Mouse (Mus musculus) stomach, embryonic 14.5 days (tissue): ENCODE results near the gene Nid2. TPM values are rescaled to one million over a fixed set of nuclear protein-coding genes. Genes with fewer than 3 reads are reported as not detected.

Source experiments
- ATAC-seq: fragments of 200-750 bp; cut with Nextera tagmentation; 2 replicates; pipeline ENCODE4 v1.8.0; 2017; ENCODE audit warnings: low read depth, moderate TSS enrichment; ENCODE audit not compliant: insufficient number of reproducible peaks, insufficient read depth, low FRiP score
- H3K27ac ChIP-seq: fragments of 300-500 bp; sonication (generic); 2 replicates; pipeline ENCODE4 v1.5.1; 2014; ENCODE audit warnings: mild to moderate bottlenecking, low read length, moderate library complexity, mixed read lengths
- H3K27me3 ChIP-seq: fragments of 300-500 bp; sonication (generic); 2 replicates; pipeline ENCODE4 v1.6.1; 2014; ENCODE audit warnings: low read length, control low read depth, mixed read lengths; ENCODE audit not compliant: control insufficient read depth, insufficient read depth
- H3K36me3 ChIP-seq: fragments of 300-500 bp; sonication (generic); 2 replicates; pipeline ENCODE4 v1.6.1; 2014; ENCODE audit warnings: mild to moderate bottlenecking, control low read depth, low read length, moderate library complexity, mixed read lengths; ENCODE audit not compliant: control insufficient read depth, insufficient read depth
- H3K4me1 ChIP-seq: fragments of 300-500 bp; sonication (generic); 2 replicates; pipeline ENCODE4 v1.6.1; 2014; ENCODE audit warnings: low read length, control low read depth, mixed read lengths; ENCODE audit not compliant: control insufficient read depth, insufficient read depth
- H3K4me2 ChIP-seq: fragments of 300-500 bp; sonication (generic); replicated peaks from 2 replicates; pipeline ENCODE4 v1.6.1; 2014; ENCODE audit warnings: low read depth, low read length, control low read depth
- H3K4me3 ChIP-seq: fragments of 300-500 bp; sonication (generic); 2 replicates; pipeline ENCODE4 v1.5.1; 2014; ENCODE audit warnings: low read depth, low read length, control low read depth
- H3K9ac ChIP-seq: fragments of 300-500 bp; sonication (generic); replicated peaks from 2 replicates; pipeline ENCODE4 v1.6.1; 2014; ENCODE audit warnings: low read depth, mild to moderate bottlenecking, control low read depth, low read length, moderate library complexity, mixed read lengths
- H3K9me3 ChIP-seq: fragments of 300-500 bp; sonication (generic); 2 replicates; pipeline ENCODE4 v1.6.1; 2016; ENCODE audit warnings: low read depth, low read length, control low read depth; ENCODE audit not compliant: control insufficient read depth
- WGBS: fragments of 180-500 bp; shearing (Covaris S2); extraction: QIAGEN DNeasy Blood & Tissue Kit; methylation state at CpG from one replicate; pipeline ENCODE4 v1.1.7; 2014; 5-methylcytosine and 5-hydroxymethylcytosine counted together
- polyA plus RNA-seq: library from polyadenylated mRNA; unstranded; fragments of >200 nt; fragmentation: Nextera tagmentation; extraction: Ambion mirVana; gene quantifications from 2 replicates; pipeline ENCODE4 v1.2.1, GENCODE M21; 2014

Nid2 gene
- polyA plus RNA-seq, 1 experiment from 2014 or later: 81.2 TPM

DNA sequence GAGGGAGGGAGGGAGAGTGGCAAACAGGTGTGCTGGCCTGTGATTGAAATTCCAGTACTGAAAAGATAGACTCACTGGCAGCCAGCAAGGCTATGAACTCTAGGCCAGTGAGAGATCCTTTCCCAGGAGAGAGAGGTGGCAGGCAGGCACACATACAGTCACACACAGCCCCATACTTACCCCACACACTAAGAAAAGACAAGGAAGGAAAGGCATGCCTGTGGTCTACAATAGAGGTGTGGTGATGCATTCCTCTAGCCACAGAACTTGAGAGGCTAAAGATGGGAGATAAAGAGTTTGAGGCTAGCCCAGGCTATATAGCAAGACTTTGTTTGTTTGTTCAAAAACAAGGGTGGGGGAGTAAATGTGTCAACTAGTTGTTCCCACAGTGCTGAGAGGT is 13.5 kb upstream of the Nid2 start:
- H3K9me3 ChIP-seq: no peaks in the 10 kb centered on the region
- no peaks in the 10 kb centered on the region for H3K27me3 ChIP-seq
- no peak overlapping the region for H3K9ac ChIP-seq
- H3K4me1 ChIP-seq: peaks cover 19% of the 10 kb centered on the region
- no peak for ATAC-seq
- H3K36me3 ChIP-seq: no peaks in the 10 kb centered on the region
- no peak overlapping the region for H3K4me3 ChIP-seq
- H3K27ac ChIP-seq: peak overlapping the region; percentile 93
- H3K4me2 ChIP-seq: no peak overlapping the region

DNA sequence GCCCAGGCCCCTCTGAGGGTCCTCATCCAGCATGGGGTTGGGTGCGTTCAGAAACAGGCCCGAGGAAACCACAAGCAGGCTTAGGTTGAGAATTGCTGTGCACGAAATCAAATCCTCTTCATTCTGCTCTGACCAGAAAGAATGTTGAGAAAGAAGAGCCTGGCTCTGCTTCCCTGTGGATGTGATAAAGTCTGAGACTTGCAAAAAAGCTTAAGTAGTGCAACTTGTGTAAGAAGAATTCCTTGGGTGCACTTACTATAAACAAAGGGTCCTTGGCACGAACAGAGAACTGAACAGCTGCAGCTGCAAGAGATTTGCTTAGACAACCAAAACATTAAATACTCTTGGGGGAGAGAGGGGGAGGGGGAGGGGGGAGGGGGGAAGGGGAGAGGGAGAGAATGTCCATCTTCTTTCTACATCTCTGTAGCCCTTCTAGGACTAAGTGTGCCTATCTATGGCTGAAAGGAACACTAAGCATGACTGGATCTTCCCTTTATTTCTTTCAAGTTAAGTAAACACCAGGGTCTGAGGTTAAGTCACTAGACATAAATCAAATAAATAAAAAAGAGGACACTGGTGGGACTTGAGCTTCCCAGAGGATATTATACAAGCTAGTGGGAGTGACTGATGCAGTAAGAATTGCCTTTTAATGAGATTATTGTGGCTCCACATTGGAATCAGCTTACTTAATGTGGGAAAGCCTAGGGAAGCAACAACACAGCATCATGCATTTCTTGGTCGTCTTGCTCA is 12.8 kb upstream of the Nid2 start:
- WGBS: 23% methylated on average over 5 of the region's 5 CpGs
- Histone ChIP-seq H3K9me3 (no peaks in the 10 kb centered on the region), H3K27ac (peak overlapping the region; percentile 93), H3K4me2 (no peak overlapping the region), H3K4me3 (no peak overlapping the region), H3K36me3 (no peaks in the 10 kb centered on the region), H3K4me1 (peaks cover 17% of the 10 kb centered on the region), H3K27me3 (no peaks in the 10 kb centered on the region), H3K9ac (no peak overlapping the region)
- peak; percentile 51; the same call in 1 of the 2 replicates for ATAC-seq

GRCm38 (mm10) chr14:19739416-19740146 is 11.5 kb upstream of the Nid2 start:
- no peak overlapping the region for H3K4me3 ChIP-seq
- 76% methylated on average over 9 of the region's 9 CpGs for WGBS
- peaks cover 6% of the 10 kb centered on the region for H3K4me1 ChIP-seq
- no peak overlapping the region for H3K4me2 ChIP-seq
- H3K27ac ChIP-seq: no peak overlapping the region
- H3K27me3 ChIP-seq: no peaks in the 10 kb centered on the region
- no peaks in the 10 kb centered on the region for H3K36me3 ChIP-seq
- no peaks in the 10 kb centered on the region for H3K9me3 ChIP-seq
- no peak overlapping the region for H3K9ac ChIP-seq
- ATAC-seq: no peak

GRCm38 (mm10) chr14:19740147-19740738 is 10.8 kb upstream of the Nid2 start:
- H3K9ac ChIP-seq: no peak overlapping the region
- H3K27ac ChIP-seq: no peak overlapping the region
- ATAC-seq: no peak
- 75% methylated on average over 6 of the region's 6 CpGs for WGBS
- peaks cover 6% of the 10 kb centered on the region for H3K4me1 ChIP-seq
- no peaks in the 10 kb centered on the region for H3K9me3 ChIP-seq
- no peak overlapping the region for H3K4me3 ChIP-seq
- H3K27me3 ChIP-seq: no peaks in the 10 kb centered on the region
- H3K36me3 ChIP-seq: no peaks in the 10 kb centered on the region
- H3K4me2 ChIP-seq: no peak overlapping the region

DNA sequence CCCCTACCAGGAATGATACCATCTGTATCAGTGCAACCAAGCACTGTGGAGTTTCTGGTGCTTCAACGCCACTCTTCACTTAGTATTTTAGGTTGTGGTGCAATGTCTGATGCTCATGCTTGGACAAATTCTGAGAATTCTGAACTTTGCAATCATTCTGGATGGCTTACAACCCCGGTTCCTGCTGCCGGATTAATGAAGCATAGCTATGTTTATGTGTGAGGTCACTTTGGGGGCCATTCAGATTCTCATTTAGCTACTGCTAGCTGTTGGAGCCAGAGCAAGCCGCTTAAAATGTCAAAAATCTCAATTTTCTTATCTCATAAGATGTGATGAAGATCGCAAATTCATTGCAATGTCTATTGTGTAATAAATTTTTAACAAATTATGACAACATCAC is 6.2 kb upstream of the Nid2 start:
- Histone ChIP-seq H3K4me3 (no peak overlapping the region), H3K4me1 (peaks cover 2% of the 10 kb centered on the region; the same call in 1 of the 2 replicates), H3K36me3 (no peaks in the 10 kb centered on the region), H3K9me3 (no peaks in the 10 kb centered on the region), H3K27ac (no peak overlapping the region), H3K27me3 (no peaks in the 10 kb centered on the region), H3K4me2 (no peak overlapping the region), H3K9ac (no peak overlapping the region)
- no peak for ATAC-seq
- WGBS: 65% methylated on average over 5 of the region's 5 CpGs

DNA sequence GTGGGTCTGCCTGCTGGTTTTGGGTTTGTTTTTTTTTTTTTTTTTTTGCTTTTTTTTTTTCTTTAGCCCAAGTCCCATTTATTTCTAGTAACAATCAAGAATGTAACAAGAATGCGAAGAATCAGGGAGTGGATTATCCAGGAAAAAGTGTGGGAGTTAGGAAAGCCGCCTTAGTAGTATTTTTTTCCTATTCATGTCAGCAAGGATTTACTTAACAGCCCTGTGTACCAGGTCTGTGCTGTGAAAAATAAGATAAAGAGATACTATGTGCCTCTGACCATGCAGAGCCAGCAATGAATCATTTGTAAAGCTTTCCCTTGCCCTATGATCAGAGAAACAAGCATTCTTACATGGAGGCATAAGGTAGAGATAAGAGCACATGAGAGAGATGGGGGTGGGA is 4.8 kb upstream of the Nid2 start:
- peaks cover 13% of the 10 kb centered on the region; the same call in 1 of the 2 replicates for H3K4me1 ChIP-seq
- no peak overlapping the region for H3K4me3 ChIP-seq
- WGBS: 63% methylated on average over 2 of the region's 2 CpGs
- H3K27me3 ChIP-seq: no peaks in the 10 kb centered on the region
- no peaks in the 10 kb centered on the region for H3K9me3 ChIP-seq
- H3K27ac ChIP-seq: no peak overlapping the region
- H3K4me2 ChIP-seq: no peak overlapping the region
- ATAC-seq: no peak
- no peak overlapping the region for H3K9ac ChIP-seq
- H3K36me3 ChIP-seq: no peaks in the 10 kb centered on the region

DNA sequence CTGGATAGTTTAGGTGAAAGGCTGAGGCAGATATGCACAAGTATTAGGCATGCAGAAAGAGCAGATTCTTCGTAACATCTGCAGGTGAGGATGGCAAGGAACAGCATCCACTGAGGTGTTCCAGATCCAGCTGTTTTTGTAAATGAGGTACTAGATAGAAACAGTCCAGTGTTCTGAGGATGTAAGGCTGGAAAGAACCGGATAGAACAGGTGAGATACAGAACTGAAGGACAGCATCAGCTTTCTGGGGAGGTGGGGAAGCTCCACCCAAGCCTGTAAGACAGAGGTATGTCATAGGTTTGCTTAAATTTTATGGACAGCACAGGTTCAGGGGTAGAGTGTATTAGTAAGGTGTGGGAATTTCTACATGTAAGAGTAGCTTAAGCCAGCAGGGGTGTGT is 4.3 kb upstream of the Nid2 start:
- H3K27ac ChIP-seq: no peak overlapping the region
- 70% methylated on average over 2 of the region's 2 CpGs for WGBS
- no peaks in the 10 kb centered on the region for H3K27me3 ChIP-seq
- H3K4me3 ChIP-seq: no peak overlapping the region
- H3K4me2 ChIP-seq: no peak overlapping the region
- no peak for ATAC-seq
- H3K36me3 ChIP-seq: no peaks in the 10 kb centered on the region
- peaks cover 13% of the 10 kb centered on the region; the same call in 1 of the 2 replicates for H3K4me1 ChIP-seq
- H3K9ac ChIP-seq: no peak overlapping the region
- no peaks in the 10 kb centered on the region for H3K9me3 ChIP-seq

- H3K27ac ChIP-seq: no peak overlapping the region
- H3K4me2 ChIP-seq: no peak overlapping the region
- no peak overlapping the region for H3K4me3 ChIP-seq
- ATAC-seq: no peak
- H3K27me3 ChIP-seq: no peaks in the 10 kb centered on the region
- H3K9ac ChIP-seq: no peak overlapping the region
- H3K4me1 ChIP-seq: peaks cover 17% of the 10 kb centered on the region; the same call in 1 of the 2 replicates
- no peaks in the 10 kb centered on the region for H3K36me3 ChIP-seq
- no peaks in the 10 kb centered on the region for H3K9me3 ChIP-seq
- 40% methylated on average over 2 of the region's 2 CpGs for WGBS
Observed at GRCm38 (mm10) chr14:19749743-19750142, 1.3 kb upstream of the Nid2 start.
